Mouse (Mus musculus) MN1 (cell line): ENCODE measurements around the gene Dpp6.
A peak's percentile ranks its signal among the peaks of the same experiment; 100 is the strongest.

Experiments used
- DNase-seq: peaks from one replicate; pipeline ENCODE4 v3.0.0-alpha.2; 2016; ENCODE audit warnings: low spot score

Gene Dpp6

GRCm38 (mm10) chr5:27677247-27677666 is 860.3 kb downstream of the Dpp6 start:
- DNase-seq, result peak; percentile 70

- no peak for DNase-seq
Observed at GRCm38 (mm10) chr5:27679151-27679550, 862.1 kb downstream of the Dpp6 start.

- peak; percentile 26 for DNase-seq
Observed at GRCm38 (mm10) chr5:27680476-27680875, 863.5 kb downstream of the Dpp6 start.

- no peak for DNase-seq
Observed at GRCm38 (mm10) chr5:27685162-27685561, 868.2 kb downstream of the Dpp6 start.

GRCm38 (mm10) chr5:27685923-27686322 is 868.9 kb downstream of the Dpp6 start:
- no peak for DNase-seq

GRCm38 (mm10) chr5:27687311-27687710 is 870.3 kb downstream of the Dpp6 start:
- no peak for DNase-seq

- DNase-seq, result no peak
Observed at GRCm38 (mm10) chr5:27702482-27702881, 885.5 kb downstream of the Dpp6 start.

- DNase-seq, result no peak
Observed at GRCm38 (mm10) chr5:27705020-27705419, 888.0 kb downstream of the Dpp6 start.

GRCm38 (mm10) chr5:27706551-27706950 is 889.5 kb downstream of the Dpp6 start:
- DNase-seq, result peak; percentile 20

- no peak for DNase-seq
Observed at GRCm38 (mm10) chr5:27707283-27707682, 890.3 kb downstream of the Dpp6 start.

- peak; percentile 52 for DNase-seq
Observed at GRCm38 (mm10) chr5:27708209-27708608, 891.2 kb downstream of the Dpp6 start.

GRCm38 (mm10) chr5:27711461-27712192 is 894.6 kb downstream of the Dpp6 start:
- peak; percentile 65 for DNase-seq

- DNase-seq, result no peak
Observed at GRCm38 (mm10) chr5:27714356-27714755, 897.4 kb downstream of the Dpp6 start.

- no peak for DNase-seq
Observed at GRCm38 (mm10) chr5:27716026-27716425, 899.0 kb downstream of the Dpp6 start.

GRCm38 (mm10) chr5:27717301-27717700 is 900.3 kb downstream of the Dpp6 start:
- DNase-seq, result no peak

- no peak for DNase-seq
Observed at GRCm38 (mm10) chr5:27719311-27719710, 902.3 kb downstream of the Dpp6 start.

- DNase-seq, result no peak
Observed at GRCm38 (mm10) chr5:27724460-27724859, 907.5 kb downstream of the Dpp6 start.

- no peak for DNase-seq
Observed at GRCm38 (mm10) chr5:27730666-27731065, 913.7 kb downstream of the Dpp6 start.

- DNase-seq, result no peak
Observed at GRCm38 (mm10) chr5:27731392-27731791, 914.4 kb downstream of the Dpp6 start.

- peak; percentile 20 for DNase-seq
Observed at GRCm38 (mm10) chr5:27732288-27732868, 915.4 kb downstream of the Dpp6 start.

GRCm38 (mm10) chr5:27737168-27737567 is 920.2 kb downstream of the Dpp6 start:
- DNase-seq, result peak; percentile 20

- no peak for DNase-seq
Observed at GRCm38 (mm10) chr5:27739216-27739615, 922.2 kb downstream of the Dpp6 start.

GRCm38 (mm10) chr5:27744944-27745343 is 927.9 kb downstream of the Dpp6 start:
- DNase-seq, result no peak

GRCm38 (mm10) chr5:27765780-27766179 is 948.8 kb downstream of the Dpp6 start:
- no peak for DNase-seq
